Mouse (Mus musculus) CH12.LX (cell line): ENCODE data around the gene Kif5c.

Source experiments
- BHLHE40 ChIP-seq: IDR thresholded peaks from 2 replicates; pipeline ENCODE4 v1.6.1; 2011; ENCODE audit warnings: mild to moderate bottlenecking, low read depth, low read length, improper control_type of control experiment
- CTCF ChIP-seq, 2 experiments: IDR thresholded peaks in 1 of 2; conservative IDR thresholded peaks in 1 of 2; 2 replicates each; pipeline ENCODE4 v1.5.1; 2011 to 2012; ENCODE audit warnings: low read depth in 2 of 2, low read length in 2 of 2, improper control_type of control experiment in 1 of 2, inconsistent platforms in 1 of 2, mild to moderate bottlenecking in 1 of 2, moderate library complexity in 1 of 2
- JUND ChIP-seq: conservative IDR thresholded peaks from 2 replicates; pipeline ENCODE4 v1.6.1; 2011; ENCODE audit warnings: low read depth, low read length, improper control_type of control experiment
- RAD21 ChIP-seq: IDR thresholded peaks from 2 replicates; pipeline ENCODE4 v1.6.1; 2011; ENCODE audit warnings: low read depth, mild to moderate bottlenecking, low read length, improper control_type of control experiment, moderate library complexity

DNA sequence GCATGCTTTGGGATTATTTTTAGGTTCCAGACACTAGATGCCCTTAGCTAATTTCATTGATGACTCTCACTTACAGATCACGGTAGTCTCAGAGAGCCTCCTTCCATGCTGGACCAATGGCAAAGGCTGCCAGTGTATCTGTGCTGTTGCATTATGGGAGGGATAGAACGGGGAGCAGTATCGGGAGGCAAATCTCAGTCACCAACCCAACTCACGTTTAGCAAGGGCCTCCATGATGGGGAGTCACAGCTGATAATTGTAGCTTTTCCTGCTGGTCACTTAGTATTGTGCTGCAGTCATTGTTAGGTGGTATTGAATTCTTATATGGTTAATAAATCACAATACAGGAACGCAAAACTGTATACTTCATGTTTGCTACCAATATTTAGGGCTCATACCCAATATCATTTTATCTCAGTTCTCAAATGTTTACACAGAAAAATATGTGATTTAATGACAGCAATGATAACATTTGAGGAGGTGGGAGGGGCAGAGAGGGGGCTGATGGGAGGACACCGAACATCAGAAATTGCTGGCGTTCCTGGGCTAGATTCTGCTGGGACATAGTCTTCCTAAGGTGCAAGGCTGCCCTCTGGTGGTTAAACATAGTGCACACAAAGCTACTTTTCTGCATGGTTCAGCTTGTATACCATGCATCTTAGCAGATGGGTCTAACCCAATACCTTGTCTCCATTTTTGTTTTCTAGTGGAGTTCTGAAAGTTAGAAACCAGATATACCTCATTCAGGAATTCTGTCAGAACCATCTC, 115.1 kb downstream of the Kif5c start:
- peak; percentile 99 for TF ChIP-seq RAD21
- TF ChIP-seq CTCF (conservative IDR thresholded peaks at IDR 0.05 in 1 of 2, IDR thresholded peaks at IDR 0.05 in 1 of 2; ENCODE audit: low read depth in 2 of 2, low read length in 2 of 2): peak; percentile 72 to 91
- peak; percentile 79 for TF ChIP-seq BHLHE40
- peak; percentile 64 for TF ChIP-seq JUND
